Mouse (Mus musculus) hindbrain, embryonic 14.5 days (tissue): Measurements from ENCODE around the gene Pigx. TPM values are rescaled to one million over a fixed set of nuclear protein-coding genes. Genes with fewer than 3 reads are reported as not detected.

Source experiments
- ATAC-seq: fragments of 200-750 bp; cut with Nextera tagmentation; 2 replicates; pipeline ENCODE4 v1.8.0; 2017; ENCODE audit warnings: moderate number of reproducible peaks, mild to moderate bottlenecking, moderate TSS enrichment, moderate library complexity; ENCODE audit not compliant: low FRiP score
- DNase-seq: peaks from one replicate; pipeline ENCODE4 v3.0.0-alpha.2; 2015; ENCODE audit warnings: low spot score
- H3K27ac ChIP-seq: fragments of 300-500 bp; sonication (generic); 2 replicates; pipeline ENCODE4 v1.5.1; 2014; ENCODE audit warnings: mild to moderate bottlenecking, moderate library complexity
- H3K27me3 ChIP-seq: fragments of 300-500 bp; sonication (generic); 2 replicates; pipeline ENCODE4 v1.6.1; 2014; ENCODE audit warnings: mild to moderate bottlenecking, low read length, mixed read lengths; ENCODE audit not compliant: control insufficient read depth, insufficient read depth
- H3K36me3 ChIP-seq: fragments of 300-500 bp; sonication (generic); replicated peaks from 2 replicates; pipeline ENCODE4 v1.6.1; 2014; ENCODE audit not compliant: control insufficient read depth, insufficient read depth
- H3K4me1 ChIP-seq: fragments of 300-500 bp; sonication (generic); replicated peaks from 2 replicates; pipeline ENCODE4 v1.6.1; 2014; ENCODE audit warnings: antibody characterized with exemption, low read length, mixed read lengths; ENCODE audit not compliant: control insufficient read depth, insufficient read depth
- H3K4me2 ChIP-seq: fragments of 300-500 bp; sonication (generic); replicated peaks from 2 replicates; pipeline ENCODE4 v1.6.1; 2014; ENCODE audit warnings: mild to moderate bottlenecking, moderate library complexity
- H3K4me3 ChIP-seq: fragments of 300-500 bp; sonication (generic); replicated peaks from 2 replicates; pipeline ENCODE4 v1.5.1; 2014; ENCODE audit warnings: mild to moderate bottlenecking, low read length
- H3K9ac ChIP-seq: fragments of 300-500 bp; sonication (generic); 2 replicates; pipeline ENCODE4 v1.6.1; 2014
- H3K9me3 ChIP-seq: fragments of 300-500 bp; sonication (generic); 2 replicates; pipeline ENCODE4 v1.6.1; 2016; ENCODE audit warnings: low read length; ENCODE audit not compliant: control insufficient read depth
- WGBS: fragments of 180-500 bp; shearing (Covaris S2); extraction: QIAGEN DNeasy Blood & Tissue Kit; methylation state at CpG from one replicate; pipeline ENCODE4 v1.1.7; 2014; 5-methylcytosine and 5-hydroxymethylcytosine counted together
- polyA plus RNA-seq: library from polyadenylated mRNA; unstranded; fragments of >200 nt; fragmentation: Nextera tagmentation; extraction: Ambion mirVana; gene quantifications from 2 replicates; pipeline ENCODE4 v1.2.1, GENCODE M21; 2014

Gene Pigx
- polyA plus RNA-seq, 1 experiment from 2014 or later, result 109 TPM

GRCm38 (mm10) chr16:32068389-32069300 lies 30.9 kb downstream of the Pigx start:
- no peak overlapping the region for H3K4me3 ChIP-seq
- DNase-seq, result no peak
- no peaks in the 10 kb centered on the region for H3K27me3 ChIP-seq
- no peaks in the 10 kb centered on the region for H3K9me3 ChIP-seq
- no peak overlapping the region for H3K4me2 ChIP-seq
- H3K9ac ChIP-seq, result no peak overlapping the region
- WGBS, result 84% methylated on average over 12 of the region's 12 CpGs
- no peak overlapping the region for H3K27ac ChIP-seq
- H3K4me1 ChIP-seq, result no peaks in the 10 kb centered on the region
- H3K36me3 ChIP-seq, result no peaks in the 10 kb centered on the region
- ATAC-seq, result no peak

- ATAC-seq, result no peak
Observed at GRCm38 (mm10) chr16:32066899-32067298, 32.6 kb downstream of the Pigx start.

GRCm38 (mm10) chr16:32063900-32064299 lies 35.6 kb downstream of the Pigx start:
- no peaks in the 10 kb centered on the region for H3K27me3 ChIP-seq
- H3K9me3 ChIP-seq, result no peaks in the 10 kb centered on the region
- H3K9ac ChIP-seq, result no peak overlapping the region
- no peak overlapping the region for H3K4me3 ChIP-seq
- H3K36me3 ChIP-seq, result no peaks in the 10 kb centered on the region
- no peaks in the 10 kb centered on the region for H3K4me1 ChIP-seq
- H3K4me2 ChIP-seq, result no peak overlapping the region
- no peak overlapping the region for H3K27ac ChIP-seq
- no peak for DNase-seq
- WGBS, result 88% methylated on average over 7 of the region's 7 CpGs
- no peak for ATAC-seq

More at GRCm38 (mm10) chr16:32066899-32067298, 32.6 kb downstream of the Pigx start:
- H3K4me3 ChIP-seq, result no peak overlapping the region
- H3K27me3 ChIP-seq, result no peaks in the 10 kb centered on the region
- no peak for DNase-seq
- H3K9ac ChIP-seq, result no peak overlapping the region
- 86% methylated on average over 1 of the region's 1 CpGs for WGBS
- H3K36me3 ChIP-seq, result no peaks in the 10 kb centered on the region
- H3K9me3 ChIP-seq, result no peaks in the 10 kb centered on the region
- no peak overlapping the region for H3K27ac ChIP-seq
- no peaks in the 10 kb centered on the region for H3K4me1 ChIP-seq
- no peak overlapping the region for H3K4me2 ChIP-seq

- no peaks in the 10 kb centered on the region for H3K36me3 ChIP-seq
- H3K4me3 ChIP-seq, result no peak overlapping the region
- H3K27me3 ChIP-seq, result no peaks in the 10 kb centered on the region
- ATAC-seq (no peak), DNase-seq (no peak)
- H3K4me2 ChIP-seq, result no peak overlapping the region
- no peak overlapping the region for H3K27ac ChIP-seq
- H3K9ac ChIP-seq, result no peak overlapping the region
- no peaks in the 10 kb centered on the region for H3K9me3 ChIP-seq
- 88% methylated on average over 2 of the region's 2 CpGs for WGBS
- no peaks in the 10 kb centered on the region for H3K4me1 ChIP-seq
Observed at GRCm38 (mm10) chr16:32062226-32062625, 37.3 kb downstream of the Pigx start.

GRCm38 (mm10) chr16:32059840-32060523 lies 39.6 kb downstream of the Pigx start:
- no peak overlapping the region for H3K4me3 ChIP-seq
- H3K9me3 ChIP-seq, result no peaks in the 10 kb centered on the region
- H3K9ac ChIP-seq, result no peak overlapping the region
- WGBS, result 82% methylated on average over 6 of the region's 6 CpGs
- DNase-seq (no peak), ATAC-seq (no peak)
- no peak overlapping the region for H3K4me2 ChIP-seq
- no peak overlapping the region for H3K27ac ChIP-seq
- H3K36me3 ChIP-seq, result no peaks in the 10 kb centered on the region
- no peaks in the 10 kb centered on the region for H3K27me3 ChIP-seq
- no peaks in the 10 kb centered on the region for H3K4me1 ChIP-seq

GRCm38 (mm10) chr16:32058817-32059216 lies 40.7 kb downstream of the Pigx start:
- H3K4me3 ChIP-seq, result no peak overlapping the region
- H3K9me3 ChIP-seq, result no peaks in the 10 kb centered on the region
- ATAC-seq (no peak), DNase-seq (no peak)
- H3K27me3 ChIP-seq, result no peaks in the 10 kb centered on the region
- no peaks in the 10 kb centered on the region for H3K36me3 ChIP-seq
- 86% methylated on average over 5 of the region's 5 CpGs for WGBS
- H3K4me2 ChIP-seq, result no peak overlapping the region
- H3K27ac ChIP-seq, result no peak overlapping the region
- H3K4me1 ChIP-seq, result no peaks in the 10 kb centered on the region
- H3K9ac ChIP-seq, result no peak overlapping the region

GRCm38 (mm10) chr16:32042367-32042766 lies 57.2 kb downstream of the Pigx start:
- Histone ChIP-seq H3K9me3 (no peaks in the 10 kb centered on the region), H3K27ac (no peak overlapping the region), H3K9ac (no peak overlapping the region), H3K4me2 (no peak overlapping the region), H3K4me3 (no peak overlapping the region), H3K4me1 (no peaks in the 10 kb centered on the region), H3K36me3 (peaks cover 85% of the 10 kb centered on the region), H3K27me3 (no peaks in the 10 kb centered on the region)
- ATAC-seq (no peak), DNase-seq (no peak)
- 93% methylated on average over 4 of the region's 4 CpGs for WGBS

Other genes with a start within 250 kb of the Pigx start
- gene Meltf, start 220.9 kb downstream of the Pigx start, polyA plus RNA-seq, result 0.17 and 0.22 TPM in 2 replicates
- gene Pigz, start 165.9 kb downstream of the Pigx start, polyA plus RNA-seq, result 3.8 and 5.6 TPM in 2 replicates
- 126 and 129 TPM in 2 replicates for gene 0610012G03Rik, start 151.2 kb downstream of the Pigx start, polyA plus RNA-seq
- gene Ncbp2, start 151.2 kb downstream of the Pigx start, polyA plus RNA-seq, result 88.3 and 91.9 TPM in 2 replicates
- 8.4 and 10.1 TPM in 2 replicates for gene Senp5, start 96.5 kb downstream of the Pigx start, polyA plus RNA-seq
- 30.6 and 34.5 TPM in 2 replicates for gene Pak2, start 20.4 kb downstream of the Pigx start, polyA plus RNA-seq
- gene Cep19, start 60 bp upstream of the Pigx start, polyA plus RNA-seq, result 50.3 and 53.0 TPM in 2 replicates
- 6.9 and 7.9 TPM in 2 replicates for gene Nrros, start 65.9 kb upstream of the Pigx start, polyA plus RNA-seq
- gene Bex6, start 80.1 kb upstream of the Pigx start, polyA plus RNA-seq, result not detected in 2 replicates
- 19.0 and 20.3 TPM in 2 replicates for gene Fbxo45, start 147.4 kb upstream of the Pigx start, polyA plus RNA-seq
- gene Wdr53, start 147.5 kb upstream of the Pigx start, polyA plus RNA-seq, result 11.0 and 15.6 TPM in 2 replicates
- 0.19 TPM in 1 of 2 replicates, not detected in the other for gene Smco1, start 171.7 kb upstream of the Pigx start, polyA plus RNA-seq
- gene Rnf168, start 177.7 kb upstream of the Pigx start, polyA plus RNA-seq, result 23.2 and 28.0 TPM in 2 replicates
- gene Ubxn7, start 232.5 kb upstream of the Pigx start, polyA plus RNA-seq, result 23.4 and 23.8 TPM in 2 replicates